Mouse (Mus musculus): Measurements from ENCODE around the gene Ngfr. TPM values are rescaled to one million over a fixed set of nuclear protein-coding genes. Genes with fewer than 3 reads are reported as not detected.

The Ngfr gene
- polyA plus RNA-seq (2014; fragmentation: Nextera tagmentation; extraction: Ambion mirVana), result 12.4 and 13.4 TPM in 2 replicates

- WGBS, result 0% methylated on average over 36 of the region's 39 CpGs
- no peak for ATAC-seq (ENCODE audit: insufficient number of reproducible peaks, low FRiP score, low TSS enrichment, low read depth)
- DNase-seq (ENCODE audit: low spot score), result peak; percentile 76
- Histone ChIP-seq H3K27ac (replicated peaks; ENCODE audit: low read depth, low read length) (no peak within 1 kb of the TSS), H3K4me2 (ENCODE audit: low read depth, severe bottlenecking) (peak within 1 kb of the TSS; percentile 61), H3K4me1 (ENCODE audit: control insufficient read depth, insufficient read depth, low read length) (peaks cover 52% of the 10 kb centered on the region), H3K9me3 (ENCODE audit: control insufficient read depth, low read length) (no peaks in the 10 kb centered on the region), H3K9ac (ENCODE audit: low read length) (peak within 1 kb of the TSS; percentile 46), H3K36me3 (ENCODE audit: control insufficient read depth, insufficient read depth, low read length) (no peaks in the 10 kb centered on the region), H3K4me3 (ENCODE audit: low read depth, low read length) (peak within 1 kb of the TSS; percentile 39), H3K27me3 (ENCODE audit: control insufficient read depth, insufficient read depth, low read length) (peaks cover 19% of the 10 kb centered on the region)
Measured at GRCm38 (mm10) chr11:95587423-95587951, at the start of gene Ngfr. Gene Ngfr, minus strand, starts transcription at chr11:95587735.

GRCm38 (mm10) chr11:95635030-95635429, 47.5 kb upstream of the Ngfr start:
- Histone ChIP-seq H3K27ac (replicated peaks; ENCODE audit: low read depth, low read length) (peak overlapping the region; percentile 59), H3K9ac (ENCODE audit: low read length) (no peak overlapping the region), H3K36me3 (ENCODE audit: control insufficient read depth, insufficient read depth, low read length) (no peaks in the 10 kb centered on the region), H3K4me2 (ENCODE audit: low read depth, severe bottlenecking) (no peak overlapping the region), H3K4me3 (ENCODE audit: low read depth, low read length) (no peak overlapping the region), H3K9me3 (ENCODE audit: control insufficient read depth, low read length) (no peaks in the 10 kb centered on the region), H3K4me1 (ENCODE audit: control insufficient read depth, insufficient read depth, low read length) (peaks cover 36% of the 10 kb centered on the region), H3K27me3 (ENCODE audit: control insufficient read depth, insufficient read depth, low read length) (no peaks in the 10 kb centered on the region)
- DNase-seq (ENCODE audit: low spot score) (no peak), ATAC-seq (ENCODE audit: insufficient number of reproducible peaks, low FRiP score, low TSS enrichment, low read depth) (no peak)
- WGBS, result 23% methylated on average over 2 of the region's 2 CpGs

DNA sequence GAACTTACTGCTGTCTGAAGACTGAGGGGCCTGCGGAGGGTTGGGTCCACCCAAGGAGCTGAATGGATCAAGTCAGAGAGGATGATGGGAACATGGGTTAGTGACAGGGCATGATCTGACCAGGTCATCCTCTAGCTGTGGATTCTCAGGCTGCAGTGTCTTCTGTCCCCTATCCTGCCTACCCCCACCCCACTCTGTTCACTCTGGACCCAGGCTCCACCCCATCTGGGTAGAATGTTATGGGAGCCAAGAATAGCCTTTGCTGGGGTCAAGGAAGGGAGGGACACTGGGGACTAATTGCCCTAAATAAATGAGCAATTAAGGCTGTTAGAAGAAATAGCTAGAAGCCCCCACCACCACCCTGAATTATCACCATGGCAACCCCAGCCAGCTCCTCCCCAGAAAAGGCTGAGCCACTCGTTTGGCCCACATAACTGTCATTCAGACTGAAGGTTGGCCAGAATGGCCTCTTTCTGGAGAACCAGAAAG, 46.0 kb upstream of the Ngfr start:
- H3K4me2 ChIP-seq (ENCODE audit: low read depth, severe bottlenecking), result no peak overlapping the region
- ATAC-seq (ENCODE audit: insufficient number of reproducible peaks, low FRiP score, low TSS enrichment, low read depth) (no peak), DNase-seq (ENCODE audit: low spot score) (no peak)
- no peak overlapping the region for H3K9ac ChIP-seq (ENCODE audit: low read length)
- H3K4me3 ChIP-seq (ENCODE audit: low read depth, low read length), result no peak overlapping the region
- H3K27me3 ChIP-seq (ENCODE audit: control insufficient read depth, insufficient read depth, low read length), result no peaks in the 10 kb centered on the region
- 0 out of 2 replicates have a peak overlapping the region, but pooled peaks have one; percentile 18 for H3K27ac ChIP-seq (replicated peaks; ENCODE audit: low read depth, low read length)
- H3K4me1 ChIP-seq (ENCODE audit: control insufficient read depth, insufficient read depth, low read length), result peaks cover 29% of the 10 kb centered on the region
- H3K36me3 ChIP-seq (ENCODE audit: control insufficient read depth, insufficient read depth, low read length), result no peaks in the 10 kb centered on the region
- no peaks in the 10 kb centered on the region for H3K9me3 ChIP-seq (ENCODE audit: control insufficient read depth, low read length)
- WGBS, result 67% methylated on average over 2 of the region's 2 CpGs

- Histone ChIP-seq H3K27me3 (ENCODE audit: control insufficient read depth, insufficient read depth, low read length) (no peaks in the 10 kb centered on the region), H3K4me1 (ENCODE audit: control insufficient read depth, insufficient read depth, low read length) (peaks cover 29% of the 10 kb centered on the region), H3K27ac (replicated peaks; ENCODE audit: low read depth, low read length) (peak overlapping the region; percentile 79; the same call in 1 of the 2 replicates), H3K4me2 (ENCODE audit: low read depth, severe bottlenecking) (no peak overlapping the region), H3K36me3 (ENCODE audit: control insufficient read depth, insufficient read depth, low read length) (no peaks in the 10 kb centered on the region), H3K4me3 (ENCODE audit: low read depth, low read length) (no peak overlapping the region), H3K9me3 (ENCODE audit: control insufficient read depth, low read length) (no peaks in the 10 kb centered on the region), H3K9ac (ENCODE audit: low read length) (no peak overlapping the region)
- WGBS, result 84% methylated on average over 6 of the region's 6 CpGs
- ATAC-seq (ENCODE audit: insufficient number of reproducible peaks, low FRiP score, low TSS enrichment, low read depth) (0 out of 2 replicates have a peak, but pooled peaks have one; percentile 15), DNase-seq (ENCODE audit: low spot score) (no peak)
Measured at GRCm38 (mm10) chr11:95632474-95632873, 44.9 kb upstream of the Ngfr start.

DNA sequence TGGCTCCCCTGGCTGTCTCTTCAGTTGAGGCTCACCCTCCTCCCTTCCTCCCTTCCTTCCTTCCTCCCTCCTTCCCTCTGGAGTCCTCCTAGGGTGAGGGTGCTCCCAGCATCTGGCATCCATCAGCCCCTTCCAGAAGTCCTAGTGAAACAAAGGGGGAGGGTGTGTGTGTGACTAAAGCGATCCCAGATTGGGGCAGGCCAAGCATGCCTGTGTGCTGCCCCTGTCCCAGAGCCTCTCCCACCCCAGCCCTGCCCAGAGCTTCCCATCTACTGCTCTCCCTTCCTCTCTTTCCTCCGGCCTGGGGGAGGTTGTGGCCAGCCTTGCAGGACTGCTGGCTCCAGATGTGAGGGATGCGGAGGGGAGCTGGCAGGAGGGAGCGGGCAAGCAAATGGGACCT, 43.8 kb upstream of the Ngfr start:
- DNase-seq (ENCODE audit: low spot score) (peak; percentile 81), ATAC-seq (ENCODE audit: insufficient number of reproducible peaks, low FRiP score, low TSS enrichment, low read depth) (peak; percentile 69)
- no peaks in the 10 kb centered on the region for H3K9me3 ChIP-seq (ENCODE audit: control insufficient read depth, low read length)
- WGBS, result 23% methylated on average over 4 of the region's 4 CpGs
- peaks cover 29% of the 10 kb centered on the region for H3K4me1 ChIP-seq (ENCODE audit: control insufficient read depth, insufficient read depth, low read length)
- 0 out of 2 replicates have a peak overlapping the region, but pooled peaks have one; percentile 2 for H3K4me2 ChIP-seq (ENCODE audit: low read depth, severe bottlenecking)
- H3K36me3 ChIP-seq (ENCODE audit: control insufficient read depth, insufficient read depth, low read length), result no peaks in the 10 kb centered on the region
- H3K27ac ChIP-seq (replicated peaks; ENCODE audit: low read depth, low read length), result peak overlapping the region; percentile 79
- 0 out of 2 replicates have a peak overlapping the region, but pooled peaks have one; percentile 28 for H3K9ac ChIP-seq (ENCODE audit: low read length)
- H3K27me3 ChIP-seq (ENCODE audit: control insufficient read depth, insufficient read depth, low read length), result no peaks in the 10 kb centered on the region
- H3K4me3 ChIP-seq (ENCODE audit: low read depth, low read length), result no peak overlapping the region

DNA sequence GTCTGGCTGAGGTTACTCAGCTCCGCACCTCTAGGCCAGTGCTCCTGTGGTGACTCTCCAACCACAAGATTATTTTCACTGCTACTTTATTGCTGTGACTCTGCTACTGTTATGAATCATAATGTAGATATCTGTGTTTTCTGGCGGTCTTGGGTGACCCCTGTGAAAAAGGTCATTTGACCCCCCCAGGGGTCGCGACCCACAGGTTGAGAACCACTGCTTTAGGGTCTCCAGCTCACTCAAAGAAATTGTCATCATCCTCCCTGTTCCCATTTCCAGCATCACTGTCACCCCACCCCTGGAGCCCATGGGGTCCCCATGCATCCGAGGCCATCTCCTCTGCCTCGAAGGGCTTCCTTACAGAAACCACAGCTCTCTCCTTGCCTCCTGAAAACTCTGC, 43.0 kb upstream of the Ngfr start:
- no peaks in the 10 kb centered on the region for H3K36me3 ChIP-seq (ENCODE audit: control insufficient read depth, insufficient read depth, low read length)
- no peak overlapping the region for H3K4me3 ChIP-seq (ENCODE audit: low read depth, low read length)
- ATAC-seq (ENCODE audit: insufficient number of reproducible peaks, low FRiP score, low TSS enrichment, low read depth) (no peak), DNase-seq (ENCODE audit: low spot score) (no peak)
- no peak overlapping the region for H3K9ac ChIP-seq (ENCODE audit: low read length)
- H3K4me1 ChIP-seq (ENCODE audit: control insufficient read depth, insufficient read depth, low read length), result peaks cover 29% of the 10 kb centered on the region
- WGBS, result 82% methylated on average over 6 of the region's 6 CpGs
- peak overlapping the region; percentile 79; the same call in 1 of the 2 replicates for H3K27ac ChIP-seq (replicated peaks; ENCODE audit: low read depth, low read length)
- H3K9me3 ChIP-seq (ENCODE audit: control insufficient read depth, low read length), result no peaks in the 10 kb centered on the region
- H3K27me3 ChIP-seq (ENCODE audit: control insufficient read depth, insufficient read depth, low read length), result no peaks in the 10 kb centered on the region
- H3K4me2 ChIP-seq (ENCODE audit: low read depth, severe bottlenecking), result no peak overlapping the region

- DNase-seq (ENCODE audit: low spot score) (no peak), ATAC-seq (ENCODE audit: insufficient number of reproducible peaks, low FRiP score, low TSS enrichment, low read depth) (no peak)
- no peak overlapping the region for H3K27ac ChIP-seq (replicated peaks; ENCODE audit: low read depth, low read length)
- WGBS, result 17% methylated on average over 8 of the region's 8 CpGs
- peak overlapping the region; percentile 7; the same call in 1 of the 2 replicates for H3K4me2 ChIP-seq (ENCODE audit: low read depth, severe bottlenecking)
- H3K27me3 ChIP-seq (ENCODE audit: control insufficient read depth, insufficient read depth, low read length), result no peaks in the 10 kb centered on the region
- no peaks in the 10 kb centered on the region for H3K9me3 ChIP-seq (ENCODE audit: control insufficient read depth, low read length)
- H3K4me1 ChIP-seq (ENCODE audit: control insufficient read depth, insufficient read depth, low read length), result peaks cover 21% of the 10 kb centered on the region
- no peak overlapping the region for H3K4me3 ChIP-seq (ENCODE audit: low read depth, low read length)
- H3K36me3 ChIP-seq (ENCODE audit: control insufficient read depth, insufficient read depth, low read length), result no peaks in the 10 kb centered on the region
- peak overlapping the region; percentile 22; the same call in 1 of the 2 replicates for H3K9ac ChIP-seq (ENCODE audit: low read length)
Measured at GRCm38 (mm10) chr11:95622426-95622825, 34.9 kb upstream of the Ngfr start.

DNA sequence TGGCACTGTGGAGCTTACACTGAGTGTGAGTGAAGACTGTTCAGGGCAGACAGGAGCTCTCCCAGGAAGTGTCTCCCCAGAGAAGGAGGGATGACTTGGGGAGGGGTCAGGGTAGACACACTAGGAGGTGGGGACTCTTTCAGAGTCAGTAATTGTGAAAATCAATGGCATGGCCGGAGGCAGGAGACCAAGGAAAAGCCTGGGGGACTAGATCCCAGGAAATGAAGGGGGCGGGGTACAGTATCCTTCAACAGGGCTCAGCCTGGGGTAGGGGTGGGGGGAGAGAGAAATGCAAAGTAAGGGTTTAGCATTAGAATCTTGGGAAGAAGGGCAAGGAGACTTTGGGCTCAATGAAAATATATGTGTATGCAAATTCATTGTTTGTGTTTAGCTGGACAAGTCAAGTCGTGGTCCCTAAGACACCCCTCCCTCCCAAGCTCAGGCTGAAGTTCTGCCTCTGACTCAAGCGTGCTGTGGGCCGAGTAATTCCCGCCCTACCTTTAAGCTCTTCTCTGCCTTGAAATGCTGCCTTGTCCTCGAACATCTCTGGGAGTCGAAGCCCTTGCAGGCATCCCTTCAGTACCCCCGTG, 34.1 kb upstream of the Ngfr start:
- ATAC-seq (ENCODE audit: insufficient number of reproducible peaks, low FRiP score, low TSS enrichment, low read depth), result no peak
- no peaks in the 10 kb centered on the region for H3K36me3 ChIP-seq (ENCODE audit: control insufficient read depth, insufficient read depth, low read length)
- H3K9ac ChIP-seq (ENCODE audit: low read length), result no peak overlapping the region
- no peak for DNase-seq (ENCODE audit: low spot score)
- H3K4me1 ChIP-seq (ENCODE audit: control insufficient read depth, insufficient read depth, low read length), result peaks cover 24% of the 10 kb centered on the region
- H3K4me3 ChIP-seq (ENCODE audit: low read depth, low read length), result no peak overlapping the region
- 0 out of 2 replicates have a peak overlapping the region, but pooled peaks have one; percentile 3 for H3K27ac ChIP-seq (replicated peaks; ENCODE audit: low read depth, low read length)
- H3K27me3 ChIP-seq (ENCODE audit: control insufficient read depth, insufficient read depth, low read length), result no peaks in the 10 kb centered on the region
- 14% methylated on average over 9 of the region's 9 CpGs for WGBS
- H3K4me2 ChIP-seq (ENCODE audit: low read depth, severe bottlenecking), result peak overlapping the region; percentile 7; the same call in 1 of the 2 replicates
- H3K9me3 ChIP-seq (ENCODE audit: control insufficient read depth, low read length), result no peaks in the 10 kb centered on the region
